Mouse (Mus musculus) urinary bladder, postnatal 36 days (tissue): ENCODE data around the gene Moxd1.

ENCODE experiments used
- DNase-seq, 2 experiments: peaks; one replicate each; pipeline ENCODE4 v3.0.0; 2022; ENCODE audit warnings: low spot score in 2 of 2, mixed read lengths in 1 of 2

The Moxd1 gene

DNA sequence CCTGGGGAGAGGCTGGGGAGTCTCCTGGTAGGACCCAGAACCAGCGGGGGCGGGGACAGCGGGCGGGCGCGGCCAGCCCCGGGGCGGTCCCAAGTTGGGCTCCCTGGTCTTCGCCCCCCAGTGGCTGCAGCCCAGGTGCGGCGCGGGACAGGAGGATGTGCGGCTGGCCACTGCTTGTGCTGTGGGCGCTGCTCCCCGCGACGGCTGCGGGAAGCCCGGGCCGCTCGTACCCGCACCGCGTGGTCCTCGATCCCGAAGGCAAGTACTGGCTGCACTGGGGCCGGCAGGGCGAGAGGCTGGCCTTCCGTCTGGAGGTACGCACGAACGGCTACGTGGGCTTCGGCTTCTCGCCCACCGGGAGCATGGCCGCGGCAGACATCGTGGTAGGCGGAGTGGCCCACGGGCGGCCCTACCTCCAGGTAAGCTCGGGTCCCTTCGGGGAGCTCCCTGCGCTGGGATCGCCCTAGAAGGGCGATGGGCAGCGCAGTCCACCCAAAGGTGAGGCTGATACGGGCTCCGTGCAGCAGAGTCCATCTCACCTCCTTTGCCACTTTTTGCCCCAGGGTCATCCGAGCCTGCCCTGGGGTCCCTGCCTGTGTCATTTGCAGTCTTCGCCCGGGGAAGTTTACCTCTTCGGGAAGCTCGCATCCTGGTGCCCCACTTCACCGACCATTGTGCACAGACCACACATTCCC is at the start of gene Moxd1:
TSS of gene Moxd1 (plus strand) at position 69 of the 695 bp plus-strand sequence.
- peak; percentile 7 to 18 for DNase-seq

DNA sequence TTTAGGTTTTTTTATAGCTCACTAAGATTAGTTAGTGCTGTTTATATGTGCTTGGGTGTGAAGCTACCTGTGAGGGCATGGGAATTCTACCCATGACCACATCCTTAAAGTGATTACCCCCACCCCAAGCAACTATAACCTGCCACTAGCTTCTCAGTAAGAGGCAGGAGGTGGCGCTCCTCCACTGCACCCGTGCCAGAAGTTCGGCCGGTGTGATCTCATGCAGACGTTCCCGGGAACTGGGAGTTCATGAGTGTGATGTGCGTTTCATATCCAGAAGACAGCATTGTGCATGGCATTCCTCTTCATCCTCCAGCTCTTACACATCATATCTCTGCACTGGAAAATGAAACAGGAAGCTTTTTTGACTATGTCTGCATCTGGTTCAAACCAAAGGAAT is 32.9 kb upstream of the Moxd1 start:
- no peak for DNase-seq

DNA sequence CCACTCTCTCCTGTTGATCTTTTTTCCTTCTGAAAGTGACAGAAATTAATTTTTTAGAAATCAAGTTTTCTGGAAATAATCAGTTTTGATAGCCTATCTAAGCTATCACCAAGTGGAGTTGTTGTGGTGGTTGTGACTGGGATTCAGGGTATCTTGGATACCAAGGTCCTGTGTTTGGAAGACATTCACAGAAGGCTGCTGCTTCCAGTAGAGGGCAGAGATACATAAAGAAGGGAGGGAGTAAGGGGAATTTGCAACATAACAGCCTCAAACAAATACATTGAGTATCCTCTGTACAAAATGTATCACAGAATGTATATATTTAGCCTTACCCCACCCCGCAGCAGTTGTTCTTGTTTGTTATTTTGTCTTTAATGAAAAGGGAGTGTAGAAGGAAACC is 31.3 kb upstream of the Moxd1 start:
- no peak for DNase-seq

DNA sequence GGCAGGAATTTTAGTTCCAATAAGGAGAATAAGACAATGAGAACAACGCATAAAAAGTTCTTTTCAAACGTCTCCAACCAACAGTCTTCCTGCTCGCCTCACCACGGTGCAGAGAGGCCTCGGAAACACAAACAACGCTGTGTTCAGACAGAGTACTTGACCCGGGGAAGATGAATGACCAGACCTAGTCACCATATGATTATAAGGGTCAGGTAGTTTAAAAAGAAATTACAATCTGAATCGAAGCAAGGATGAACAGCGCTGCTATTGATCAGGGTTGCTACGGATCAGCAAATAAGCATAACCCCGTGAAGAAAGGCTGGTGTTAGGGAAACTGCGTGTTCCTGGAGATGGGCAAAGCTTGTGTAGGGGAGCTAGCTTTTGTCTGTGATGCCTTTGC is 24.0 kb upstream of the Moxd1 start:
- no peak for DNase-seq

DNA sequence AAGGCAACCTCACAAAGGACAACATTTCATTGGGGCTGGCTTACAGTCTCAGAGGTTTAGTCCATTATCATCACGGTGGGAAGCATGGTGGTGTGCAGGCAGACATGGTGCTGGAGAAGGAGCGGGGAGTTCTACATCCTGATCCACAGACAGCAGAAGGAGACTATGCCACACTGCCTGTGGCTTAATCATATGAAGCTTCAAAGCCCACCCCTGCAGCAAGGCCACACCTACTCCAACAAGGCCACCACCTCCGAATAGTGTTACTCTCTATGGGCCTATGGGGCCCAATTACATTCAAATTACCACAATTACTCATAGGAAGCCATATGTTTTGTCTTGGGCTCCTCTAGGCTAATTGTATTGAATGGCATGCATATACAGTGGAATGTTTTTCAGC is 23.2 kb upstream of the Moxd1 start:
- DNase-seq = no peak

DNA sequence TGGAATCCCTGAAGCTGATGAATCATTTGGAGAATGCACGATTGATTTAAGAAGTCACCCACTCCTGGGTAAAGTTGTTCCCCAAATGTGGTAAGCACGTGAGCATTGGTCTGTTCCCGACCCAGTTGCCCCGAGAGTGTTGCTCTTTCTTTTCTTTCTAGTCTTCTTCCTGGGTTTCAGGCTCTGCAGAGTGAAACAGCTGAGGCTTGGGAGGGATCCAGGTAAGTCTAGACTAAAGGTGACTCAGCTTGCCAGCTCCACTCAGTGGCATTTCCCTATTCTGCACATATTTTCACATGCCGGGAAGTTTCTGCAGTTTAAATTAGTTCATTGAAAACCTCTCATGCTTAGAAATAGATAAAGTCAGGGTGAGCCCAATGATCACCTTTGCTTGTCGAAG is 13.2 kb upstream of the Moxd1 start:
- no peak for DNase-seq

DNA sequence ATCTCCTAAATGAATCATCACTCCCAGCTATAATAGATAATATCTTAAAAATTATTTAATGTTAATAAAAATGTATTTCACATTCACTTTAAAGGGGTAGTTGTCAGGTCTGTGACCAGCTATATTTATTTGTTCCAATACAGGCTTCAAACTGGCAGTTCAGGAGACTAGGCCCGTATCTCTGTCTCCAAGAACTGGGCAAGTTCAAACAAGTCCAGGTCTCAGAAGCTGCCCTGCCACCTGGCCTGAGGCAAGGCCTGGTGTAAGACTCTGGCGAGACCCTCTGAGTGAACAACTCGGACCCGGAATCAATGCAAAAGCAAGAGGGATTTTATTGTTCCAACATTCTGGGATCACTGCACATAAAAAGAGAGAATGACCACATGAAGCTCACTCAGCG is 10.0 kb upstream of the Moxd1 start:
- DNase-seq = no peak

DNA sequence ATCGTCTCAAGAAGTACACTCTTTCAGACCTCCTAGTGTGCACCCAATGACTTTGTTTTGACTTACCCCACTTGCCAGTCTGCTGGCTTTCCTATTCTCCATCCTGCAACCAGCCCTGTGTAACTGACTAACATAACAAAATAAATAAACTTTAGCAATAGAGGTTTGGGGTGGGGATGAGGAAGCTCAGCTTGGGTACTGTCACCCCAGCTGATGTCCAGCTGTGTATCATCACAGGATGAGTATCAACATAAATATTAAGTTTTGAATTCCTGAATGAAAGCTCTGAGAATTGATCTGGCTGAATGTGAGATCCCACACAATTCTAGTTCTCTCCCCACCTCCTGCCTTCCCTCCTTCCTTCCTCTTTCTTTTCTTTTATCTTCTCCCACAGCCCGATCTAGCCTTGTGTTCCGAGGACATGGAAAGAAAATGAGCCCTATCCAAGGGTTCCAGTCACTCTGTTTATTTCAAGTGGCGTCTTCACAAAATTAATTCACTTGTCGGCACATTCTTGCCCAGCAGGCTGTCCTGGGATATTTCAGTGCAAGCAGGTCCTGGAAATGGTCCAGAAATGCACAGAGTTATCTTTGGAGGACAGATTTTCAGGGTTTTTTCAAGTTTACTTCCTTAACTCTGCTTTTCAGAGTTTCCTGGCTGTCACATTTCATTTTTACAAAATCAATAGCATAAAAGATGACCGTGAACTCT is 5.6 kb upstream of the Moxd1 start:
- no peak for DNase-seq

DNA sequence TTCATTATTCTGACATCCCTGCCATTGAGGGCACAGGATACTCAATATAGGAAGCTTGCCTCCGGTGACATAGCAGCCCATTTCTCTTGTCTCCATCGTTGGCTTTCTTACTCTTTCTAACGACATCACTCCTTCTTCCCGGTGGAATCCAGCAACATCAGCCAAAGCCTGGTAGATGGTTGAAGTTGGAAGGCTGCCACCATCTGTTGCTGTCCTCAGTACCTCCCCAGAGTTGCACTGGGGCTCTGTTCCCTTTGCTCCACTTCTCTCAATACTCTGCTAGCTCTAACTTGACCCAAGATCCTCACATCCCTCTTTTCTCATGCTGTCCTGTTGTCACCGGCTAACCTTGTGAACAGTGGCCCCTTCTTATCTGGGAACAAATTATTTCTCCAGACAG is 2.4 kb upstream of the Moxd1 start:
- DNase-seq = no peak

DNA sequence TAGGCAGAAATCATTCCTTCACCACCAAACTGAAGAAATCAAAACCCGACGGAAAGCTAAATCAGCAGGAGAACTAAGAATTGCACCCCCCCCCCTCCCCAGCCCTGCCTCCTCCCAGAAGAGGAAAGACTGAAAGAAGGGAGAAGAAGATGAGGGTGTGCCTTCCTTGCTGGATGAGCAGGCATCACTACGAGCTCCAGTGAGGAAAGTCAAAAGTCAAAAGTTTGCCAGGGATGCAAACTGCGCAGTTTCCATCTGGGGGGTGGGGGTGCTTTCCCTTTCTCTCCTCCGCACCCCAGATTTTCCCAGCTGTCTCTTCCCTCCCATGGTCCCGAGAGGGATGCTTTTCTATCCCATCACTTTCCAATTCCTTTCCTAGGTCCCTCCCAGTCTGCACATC is 406 bp upstream of the Moxd1 start:
- no peak for DNase-seq

DNA sequence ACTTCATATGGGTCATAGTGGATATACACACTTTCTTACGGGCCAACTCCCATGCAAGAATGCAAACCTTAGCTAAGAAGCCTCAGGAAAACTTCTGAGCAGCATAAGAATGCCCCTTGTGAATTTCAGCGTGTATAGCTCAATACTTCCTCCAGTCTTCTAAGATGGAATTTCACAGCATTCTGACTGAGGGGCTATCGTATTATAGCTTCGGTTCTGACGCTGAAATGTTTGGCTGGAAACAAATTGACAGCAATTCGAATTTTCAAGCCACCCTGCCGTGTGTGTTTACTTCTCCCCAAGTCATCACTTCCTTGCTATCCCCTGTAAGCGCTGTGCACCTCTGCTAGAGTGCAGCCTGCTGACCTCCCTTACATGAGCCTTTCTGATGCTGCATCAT is 1.3 kb downstream of the Moxd1 start:
- DNase-seq = no peak

DNA sequence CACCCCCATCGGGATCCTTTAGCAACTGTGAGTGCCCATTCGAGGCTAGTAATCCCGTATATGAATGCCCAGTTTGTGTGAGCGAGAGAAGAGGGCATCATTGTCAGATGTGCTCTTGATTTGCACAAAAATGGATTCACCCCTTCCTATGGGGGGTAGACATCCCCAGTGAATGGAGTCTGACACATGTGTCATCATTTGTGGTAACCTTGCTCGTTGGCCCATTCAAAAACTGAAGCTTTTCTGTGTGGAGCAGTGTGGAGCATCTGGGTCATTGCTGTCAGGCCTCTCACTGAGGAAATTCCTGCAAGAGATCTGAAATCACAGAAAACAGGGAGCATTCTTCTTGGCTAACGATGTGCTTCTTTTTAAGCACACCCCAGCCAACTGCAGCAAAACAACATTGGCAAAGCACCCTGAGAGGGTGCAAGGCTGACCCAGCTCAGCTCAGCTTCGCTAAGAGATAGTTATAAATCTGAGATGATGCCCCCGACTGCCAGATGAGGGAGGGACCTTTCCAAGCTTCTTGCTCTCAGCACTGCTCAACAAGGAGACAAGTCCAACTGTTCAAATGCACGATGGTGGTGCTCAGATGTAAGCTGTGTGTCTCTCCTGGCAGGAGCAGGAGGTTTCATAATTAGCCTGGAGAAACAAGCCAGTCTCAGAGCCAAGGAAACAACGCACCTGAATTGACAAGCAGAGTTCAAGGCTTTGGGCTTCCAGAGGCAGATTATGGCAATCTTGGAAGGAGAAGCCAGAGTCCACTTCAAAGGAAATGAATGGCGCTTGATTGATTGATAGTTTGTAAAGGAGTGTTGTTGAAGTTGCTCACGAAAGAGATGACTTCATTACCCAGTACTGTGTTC is 5.2 kb downstream of the Moxd1 start:
- no peak for DNase-seq

DNA sequence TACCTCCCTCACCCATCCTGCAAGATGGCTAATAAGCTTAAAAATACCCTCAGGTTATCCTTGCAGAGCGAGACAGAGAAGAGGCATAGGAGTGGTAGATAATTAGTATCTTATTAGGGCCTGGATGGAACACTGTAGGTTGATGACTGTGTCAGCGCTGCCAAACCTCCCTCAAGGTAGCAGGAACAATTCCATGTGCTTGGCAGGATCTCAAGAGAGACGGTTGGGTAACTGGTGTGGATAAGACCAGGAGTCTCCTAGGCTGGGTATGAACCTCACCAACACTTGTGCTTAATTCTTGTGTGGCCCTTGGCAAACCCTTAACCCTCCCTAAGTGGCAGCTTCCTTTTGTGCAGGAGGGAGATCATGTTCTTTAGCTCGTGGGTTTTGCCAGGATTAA is 9.0 kb downstream of the Moxd1 start:
- DNase-seq = no peak

DNA sequence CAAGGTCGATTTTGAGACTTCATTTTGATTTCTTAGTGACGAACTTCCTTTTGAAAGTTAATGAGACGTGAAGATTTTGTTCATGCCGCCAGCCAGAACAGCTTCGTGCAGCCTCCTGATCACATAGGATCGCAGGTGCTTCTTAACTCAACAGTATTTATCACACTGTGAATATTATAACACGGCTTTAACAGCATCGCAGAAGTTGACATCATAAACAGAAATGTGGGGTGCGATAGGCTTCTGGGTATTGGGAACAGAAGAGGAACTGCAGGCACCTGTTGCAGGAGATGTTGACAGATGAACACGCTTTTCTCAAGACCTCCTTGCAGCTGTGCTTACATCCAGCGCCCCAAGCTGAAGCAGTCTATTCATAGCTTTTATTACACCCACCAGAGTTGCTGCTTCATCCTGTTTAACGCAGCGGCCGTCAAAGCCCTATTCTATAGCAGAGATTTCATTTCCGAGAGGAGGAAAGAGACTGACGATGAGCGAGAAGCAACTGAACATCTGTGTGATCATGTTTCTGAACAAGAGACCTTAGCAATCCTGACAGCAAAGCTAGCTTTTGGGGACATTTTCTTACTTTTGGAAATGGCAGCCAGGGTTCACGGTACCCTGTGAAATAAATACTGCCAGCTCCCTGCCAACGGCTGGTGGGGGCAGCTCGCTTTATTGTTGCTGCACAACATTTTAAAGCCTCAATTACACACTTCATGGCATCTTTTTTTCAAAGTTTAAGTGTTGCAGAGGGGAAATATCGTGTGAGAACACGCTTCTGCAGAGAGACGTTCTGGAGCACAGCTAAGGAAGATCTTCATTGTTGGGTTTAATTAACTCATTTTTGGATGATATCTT is 12.3 kb downstream of the Moxd1 start:
- no peak for DNase-seq

DNA sequence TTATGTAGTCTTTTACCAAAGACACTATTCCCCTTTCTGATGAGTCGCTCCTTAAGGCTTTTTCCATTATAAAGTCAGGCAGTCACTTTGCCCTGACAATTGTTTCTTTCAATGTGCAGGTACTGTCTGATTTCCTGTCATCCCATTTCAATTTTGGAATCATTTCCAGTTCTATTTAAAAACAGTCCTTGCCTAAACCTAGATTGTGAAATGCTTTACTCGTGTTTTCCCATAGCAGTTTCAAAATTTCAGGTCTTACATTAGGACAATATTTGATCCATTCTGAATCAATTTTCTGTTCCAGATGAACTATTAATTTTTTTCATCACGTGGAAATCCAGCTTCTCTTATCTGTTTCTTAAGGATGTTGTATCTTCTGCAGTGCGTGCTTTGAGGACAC is 23.5 kb downstream of the Moxd1 start:
- no peak for DNase-seq

DNA sequence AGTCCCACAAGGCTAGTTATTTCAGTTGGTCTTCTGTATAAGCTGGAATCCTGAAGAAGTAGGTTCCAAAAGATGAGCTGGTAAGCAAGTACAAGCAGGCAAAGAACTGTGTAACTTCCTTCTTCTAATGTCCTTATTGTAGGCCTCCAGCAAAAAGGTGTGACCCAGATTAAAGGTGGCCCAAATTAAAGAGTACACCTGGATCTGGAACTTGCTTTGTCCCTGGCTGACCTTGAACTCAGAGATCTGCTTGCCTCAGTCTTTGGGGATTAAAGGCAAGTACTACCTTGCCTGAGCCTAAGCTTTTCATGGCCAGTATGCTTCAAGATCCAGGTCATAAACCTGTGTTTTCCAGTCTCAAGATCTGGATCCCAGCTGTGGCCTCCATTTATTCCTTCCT is 24.8 kb downstream of the Moxd1 start:
- DNase-seq = no peak

DNA sequence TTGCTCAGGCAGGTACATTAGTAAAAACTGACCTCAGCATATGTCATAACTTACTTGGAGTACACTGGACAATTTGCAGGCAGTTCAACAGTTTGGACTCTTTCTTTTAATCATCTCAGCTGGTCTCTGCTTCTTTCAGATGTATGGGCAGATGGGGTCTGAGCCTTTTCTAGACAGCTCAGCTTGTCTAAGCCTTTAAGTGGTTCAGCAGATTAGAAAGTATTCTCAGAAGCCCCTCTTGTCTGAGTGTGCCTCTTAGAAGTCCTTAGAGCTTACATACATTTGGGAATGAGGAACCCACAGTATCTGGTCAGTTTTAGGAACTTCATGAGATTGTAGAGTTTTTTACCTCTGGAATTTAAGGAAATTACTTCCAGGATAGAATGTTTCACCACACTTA is 28.3 kb downstream of the Moxd1 start:
- DNase-seq = no peak

DNA sequence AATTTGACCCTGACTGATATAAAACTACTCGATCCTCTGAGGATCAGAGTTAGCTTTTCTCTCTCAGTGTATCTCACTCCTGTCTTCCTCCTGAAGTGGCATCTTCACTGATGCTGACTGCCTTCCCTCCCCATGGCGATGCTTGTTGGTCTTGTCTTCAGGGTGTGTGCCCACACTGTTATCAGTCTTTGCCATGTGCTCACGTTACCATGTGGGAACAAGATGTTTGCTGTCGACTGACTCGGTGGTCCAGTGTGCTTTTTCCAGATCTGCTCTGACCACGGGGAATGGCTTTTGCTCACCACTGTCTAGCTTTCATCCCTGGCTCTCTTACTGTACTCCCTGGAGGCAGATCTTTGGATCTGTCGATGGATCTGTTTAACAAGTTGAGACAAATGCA is 34.8 kb downstream of the Moxd1 start:
- no peak for DNase-seq

DNA sequence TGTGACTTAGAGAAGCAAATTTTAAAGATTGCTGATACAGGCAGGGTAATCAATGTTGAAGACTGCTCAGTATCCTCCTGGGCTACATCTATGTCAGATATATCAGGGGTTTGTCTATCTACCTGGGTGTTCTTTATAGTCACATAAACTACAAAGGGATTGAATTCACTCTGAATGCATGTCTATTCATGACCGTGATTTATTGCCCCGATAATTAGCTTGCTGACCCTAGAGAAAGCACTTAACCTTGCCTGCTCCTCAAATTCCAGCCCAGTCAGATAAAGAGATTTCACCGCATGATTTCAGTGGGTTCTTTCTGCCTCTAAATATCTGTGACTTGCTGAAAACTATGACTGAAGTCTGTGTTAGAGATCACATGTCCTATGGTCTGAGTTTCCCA is 35.6 kb downstream of the Moxd1 start:
- DNase-seq = no peak

DNA sequence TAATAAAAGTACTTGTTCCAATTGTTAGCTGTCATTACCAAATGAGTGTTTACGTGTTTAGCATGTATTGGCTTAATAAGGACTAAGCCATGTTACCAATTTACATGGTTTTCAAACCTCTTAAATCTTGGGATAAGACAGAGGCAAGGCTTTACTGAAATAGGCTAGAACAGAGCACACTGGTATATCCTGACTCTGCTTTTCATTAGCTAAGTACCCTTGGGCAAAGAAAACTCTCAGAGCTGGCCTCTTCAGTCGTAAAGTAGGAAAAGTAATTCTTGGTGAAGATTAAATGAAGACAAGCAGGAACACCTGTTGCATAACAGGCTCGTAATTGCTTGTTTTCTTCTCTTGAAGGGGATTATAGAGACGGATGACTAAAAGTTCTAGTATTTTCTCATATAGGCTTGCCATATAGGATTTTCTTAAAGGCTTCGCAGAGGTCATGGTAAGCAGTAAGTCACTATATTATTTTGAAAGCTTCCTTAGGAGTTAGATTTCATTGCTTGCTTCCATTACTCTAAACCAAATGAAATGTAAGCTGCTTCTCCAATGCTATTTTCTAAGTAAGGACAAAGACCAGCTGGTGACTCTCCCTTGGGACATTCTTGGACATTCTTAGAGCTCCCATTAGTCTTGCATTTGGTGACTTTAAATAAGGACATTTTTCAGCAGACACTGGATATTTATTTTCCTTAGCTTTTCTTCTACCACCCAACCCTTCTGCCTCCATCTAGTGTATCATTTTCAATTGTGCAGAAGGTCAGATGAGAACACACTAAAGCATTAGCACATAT is 36.7 kb downstream of the Moxd1 start:
- DNase-seq = no peak

DNA sequence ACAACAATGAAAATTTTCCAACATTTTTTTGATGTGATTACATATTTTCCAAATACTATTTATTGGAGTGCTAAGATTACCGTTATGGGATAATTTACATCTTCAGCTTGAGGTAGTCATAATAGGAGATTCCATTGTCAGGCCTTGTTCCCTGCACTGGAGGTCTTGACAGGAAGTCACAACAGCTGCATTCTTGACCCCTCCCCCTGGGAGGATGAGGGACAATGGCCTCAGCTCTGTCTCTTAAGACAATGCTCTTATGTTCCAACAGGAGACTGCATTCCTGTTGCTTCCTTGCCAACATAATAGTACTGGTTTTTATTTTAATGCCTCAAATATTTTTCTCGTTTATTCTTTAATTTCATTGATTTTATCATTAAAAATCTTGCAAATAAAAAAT is 44.2 kb downstream of the Moxd1 start:
- DNase-seq = no peak
